Mouse (Mus musculus) erythroblast, embryonic 14.5 days (primary cell): ENCODE results near the gene Reep1. TPM values are rescaled to one million over a fixed set of nuclear protein-coding genes. Genes with fewer than 3 reads are reported as not detected.

Experiments used
- H3K27me3 ChIP-seq: 2 replicates; pipeline ENCODE4 v1.6.1; 2012; ENCODE audit warnings: inconsistent platforms; ENCODE audit not compliant: control insufficient read depth
- H3K36me3 ChIP-seq: 2 replicates; pipeline ENCODE4 v1.6.1; 2012; ENCODE audit warnings: mild to moderate bottlenecking, inconsistent platforms; ENCODE audit not compliant: control insufficient read depth
- H3K4me1 ChIP-seq: 2 replicates; pipeline ENCODE4 v1.6.1; 2012; ENCODE audit warnings: inconsistent platforms; ENCODE audit not compliant: control insufficient read depth
- H3K4me3 ChIP-seq: replicated peaks from 2 replicates; pipeline ENCODE3; 2012; ENCODE audit warnings: moderate library complexity, mild to moderate bottlenecking, inconsistent platforms
- H3K9me3 ChIP-seq: 2 replicates; pipeline ENCODE4 v1.6.1; 2012; ENCODE audit warnings: low read length, inconsistent platforms, mixed read lengths; ENCODE audit not compliant: control insufficient read depth
- GATA1 ChIP-seq: IDR thresholded peaks from 2 replicates; pipeline ENCODE4 v1.6.1; 2012; ENCODE audit warnings: low read length, inconsistent platforms, mixed read lengths
- TAL1 ChIP-seq: IDR thresholded peaks from 3 replicates; pipeline ENCODE4 v1.6.1; 2012; ENCODE audit warnings: low read length, inconsistent platforms, mixed read lengths
- polyA plus RNA-seq: library from polyadenylated mRNA; stranded (reverse); fragments of >175 nt; gene quantifications from 2 replicates; pipeline ENCODE4 v1.2.3, GENCODE M21; 2012

Gene Reep1
- polyA plus RNA-seq, 1 experiment: not detected

DNA sequence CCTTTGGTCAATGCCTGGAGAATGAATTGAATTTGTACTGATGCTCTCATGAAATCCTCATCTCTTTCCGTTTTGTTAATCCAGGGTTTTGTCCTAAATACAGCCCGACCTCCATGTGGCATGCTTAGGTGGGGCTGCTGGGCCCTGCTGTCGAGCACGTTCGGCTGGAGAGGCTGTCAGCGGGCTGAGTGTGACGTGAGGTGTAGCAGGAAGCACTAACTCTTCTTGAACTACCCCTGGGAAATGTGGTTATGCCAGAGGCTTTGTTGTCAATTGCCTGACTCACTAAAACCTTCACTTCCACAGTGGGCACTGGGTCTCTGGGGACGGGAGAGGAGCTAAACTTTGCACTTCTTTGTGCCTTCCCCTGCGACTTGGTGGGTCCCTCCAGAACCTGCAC, 81.0 kb downstream of the Reep1 start:
- Histone ChIP-seq H3K27me3 (no peaks in the 10 kb centered on the region), H3K4me3 (no peak overlapping the region), H3K4me1 (peaks cover 6% of the 10 kb centered on the region), H3K36me3 (no peaks in the 10 kb centered on the region), H3K9me3 (peaks cover 5% of the 10 kb centered on the region)
- TF ChIP-seq GATA1: no peak
- no peak for TF ChIP-seq TAL1

DNA sequence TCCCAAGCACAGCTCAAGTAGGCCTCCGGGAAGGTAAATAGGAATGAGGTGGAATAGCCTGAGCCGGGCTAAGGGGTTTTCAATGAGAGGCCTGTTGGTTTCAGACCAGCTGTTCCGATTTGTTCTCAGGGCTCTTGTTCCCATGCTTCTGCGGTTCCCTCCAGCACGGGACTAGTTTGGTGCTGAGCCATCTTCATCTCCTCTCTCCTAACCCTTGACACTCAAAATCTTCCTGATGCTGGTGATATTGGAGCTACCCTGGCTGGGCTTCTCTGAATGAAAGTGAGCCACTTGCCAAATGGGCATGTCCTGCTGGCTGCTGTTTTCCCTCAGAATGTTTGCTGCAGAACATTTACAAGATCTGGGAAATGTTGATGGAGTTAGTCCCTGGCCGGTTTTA, 84.4 kb downstream of the Reep1 start:
- peaks cover 4% of the 10 kb centered on the region for H3K4me1 ChIP-seq
- no peaks in the 10 kb centered on the region for H3K36me3 ChIP-seq
- H3K9me3 ChIP-seq: no peaks in the 10 kb centered on the region
- H3K27me3 ChIP-seq: no peaks in the 10 kb centered on the region
- H3K4me3 ChIP-seq: no peak overlapping the region
- no peak for TF ChIP-seq GATA1
- no peak for TF ChIP-seq TAL1

DNA sequence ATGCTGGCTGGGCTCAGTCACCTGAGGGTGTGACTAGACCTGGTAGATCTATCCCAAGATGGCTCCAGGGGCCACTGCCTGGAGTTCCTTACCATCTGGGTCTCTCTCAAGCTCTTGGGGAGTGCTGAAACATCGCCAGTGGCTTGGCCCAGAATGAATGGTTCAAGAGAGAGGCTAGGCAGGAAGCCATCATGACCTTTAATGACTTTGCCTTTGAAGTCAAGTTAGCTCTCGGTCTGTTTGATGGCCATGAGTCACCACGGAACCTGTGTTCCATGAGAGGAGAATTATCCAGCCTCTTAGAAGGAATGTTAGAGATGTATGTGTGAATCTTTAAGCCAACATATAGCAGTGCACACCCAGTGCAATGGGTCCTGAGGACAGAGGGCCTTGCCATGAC, 92.0 kb downstream of the Reep1 start:
- Histone ChIP-seq H3K4me1 (peaks cover 53% of the 10 kb centered on the region), H3K4me3 (no peak overlapping the region), H3K27me3 (no peaks in the 10 kb centered on the region), H3K36me3 (peaks cover 6% of the 10 kb centered on the region), H3K9me3 (no peaks in the 10 kb centered on the region)
- TF ChIP-seq TAL1 (no peak), GATA1 (no peak)

DNA sequence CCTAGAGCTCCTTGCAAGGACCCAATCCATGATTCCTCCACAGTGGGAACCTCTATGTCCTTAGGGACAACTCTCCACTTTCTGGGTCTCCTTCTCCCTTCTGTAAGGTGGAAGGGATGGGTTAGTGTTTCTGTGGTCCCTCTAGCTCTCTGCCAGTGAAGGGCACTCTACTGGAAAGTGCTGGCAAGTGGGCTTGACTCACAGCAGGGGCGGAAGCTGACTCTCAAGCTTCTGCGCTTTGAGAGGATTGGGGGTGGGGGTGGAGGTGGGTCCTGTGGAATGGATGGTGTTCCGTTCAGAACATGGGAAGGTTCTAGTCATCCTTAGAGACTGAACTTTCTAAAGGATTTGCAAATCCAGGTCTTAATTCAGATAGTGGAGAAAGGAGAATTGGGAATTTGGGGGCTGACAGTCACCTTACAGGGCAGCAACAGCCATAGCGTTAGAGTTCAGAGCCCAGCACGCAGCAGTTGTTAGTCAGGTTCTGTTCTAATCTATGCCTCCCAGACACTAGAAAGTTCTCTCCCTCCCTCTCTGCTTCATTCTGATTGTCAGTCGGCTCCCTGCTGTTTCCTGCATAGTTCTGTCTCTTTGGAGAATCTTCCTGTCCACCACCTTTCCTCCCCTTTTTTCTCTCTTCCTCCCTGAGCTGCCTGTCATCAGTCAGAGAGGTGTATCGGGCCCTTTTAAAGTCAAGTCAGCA, 93.8 kb downstream of the Reep1 start:
- TF ChIP-seq TAL1 (peak; percentile 87), GATA1 (peak; percentile 67)
- Histone ChIP-seq H3K9me3 (no peaks in the 10 kb centered on the region), H3K27me3 (no peaks in the 10 kb centered on the region), H3K4me3 (peak overlapping the region; percentile 43), H3K36me3 (peaks cover 6% of the 10 kb centered on the region), H3K4me1 (peaks cover 58% of the 10 kb centered on the region)

DNA sequence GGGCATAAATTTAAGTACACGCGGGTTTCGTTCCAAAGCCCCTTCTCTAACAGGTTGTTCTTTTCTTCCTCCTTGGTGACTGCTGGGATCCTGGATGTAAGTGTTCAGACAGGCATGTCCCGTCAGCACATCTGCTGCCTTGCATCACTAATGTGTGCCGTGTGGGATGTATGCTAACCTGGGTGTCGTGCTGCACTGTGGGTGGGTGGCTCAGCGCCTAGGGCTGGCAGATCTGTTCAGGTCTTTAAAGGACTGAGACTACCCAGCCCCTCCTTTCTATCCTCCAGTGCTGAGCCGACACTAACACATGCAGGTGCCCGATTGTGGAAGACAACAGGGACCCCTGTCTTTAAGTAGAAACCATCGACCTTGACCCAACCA, 94.3 kb downstream of the Reep1 start:
- Histone ChIP-seq H3K36me3 (peaks cover 6% of the 10 kb centered on the region), H3K4me3 (peak overlapping the region; percentile 43), H3K4me1 (peaks cover 58% of the 10 kb centered on the region), H3K27me3 (no peaks in the 10 kb centered on the region), H3K9me3 (no peaks in the 10 kb centered on the region)
- TF ChIP-seq GATA1 (no peak), TAL1 (no peak)

- TF ChIP-seq GATA1 (no peak), TAL1 (no peak)
- Histone ChIP-seq H3K27me3 (no peaks in the 10 kb centered on the region), H3K9me3 (no peaks in the 10 kb centered on the region), H3K4me3 (no peak overlapping the region), H3K4me1 (peaks cover 56% of the 10 kb centered on the region), H3K36me3 (peaks cover 6% of the 10 kb centered on the region)
Measured at GRCm38 (mm10) chr6:71803609-71804008, 96.2 kb downstream of the Reep1 start.

GRCm38 (mm10) chr6:71804061-71804829, 96.9 kb downstream of the Reep1 start:
- H3K4me1 ChIP-seq: peaks cover 55% of the 10 kb centered on the region
- no peak overlapping the region for H3K4me3 ChIP-seq
- no peak for TF ChIP-seq GATA1
- no peak for TF ChIP-seq TAL1

DNA sequence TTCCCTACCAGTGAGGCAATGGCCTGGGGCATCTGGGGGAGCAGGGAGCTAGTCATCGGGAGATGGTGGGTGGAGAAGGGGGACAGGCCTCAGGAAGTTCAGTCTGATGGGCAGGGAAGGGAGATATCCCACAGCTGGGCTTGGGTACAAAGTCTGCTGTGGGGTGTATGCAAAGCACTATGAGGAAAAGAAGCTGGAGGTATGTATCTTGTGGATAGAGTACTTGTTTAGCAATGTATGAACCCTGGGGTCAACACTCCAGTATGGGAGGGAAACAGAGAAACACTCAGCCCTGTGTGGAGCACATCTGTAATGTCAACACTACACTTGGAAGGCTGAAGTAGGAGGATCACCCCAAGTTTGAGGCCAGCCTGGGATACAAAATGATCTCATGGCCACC, 99.4 kb downstream of the Reep1 start:
- Histone ChIP-seq H3K27me3 (no peaks in the 10 kb centered on the region), H3K9me3 (no peaks in the 10 kb centered on the region), H3K4me1 (peaks cover 32% of the 10 kb centered on the region), H3K4me3 (no peak overlapping the region), H3K36me3 (peaks cover 17% of the 10 kb centered on the region)
- no peak for TF ChIP-seq TAL1
- TF ChIP-seq GATA1: no peak

More at GRCm38 (mm10) chr6:71804061-71804829, 96.9 kb downstream of the Reep1 start:
- Histone ChIP-seq H3K9me3 (no peaks in the 10 kb centered on the region), H3K36me3 (peaks cover 8% of the 10 kb centered on the region), H3K27me3 (no peaks in the 10 kb centered on the region)

DNA sequence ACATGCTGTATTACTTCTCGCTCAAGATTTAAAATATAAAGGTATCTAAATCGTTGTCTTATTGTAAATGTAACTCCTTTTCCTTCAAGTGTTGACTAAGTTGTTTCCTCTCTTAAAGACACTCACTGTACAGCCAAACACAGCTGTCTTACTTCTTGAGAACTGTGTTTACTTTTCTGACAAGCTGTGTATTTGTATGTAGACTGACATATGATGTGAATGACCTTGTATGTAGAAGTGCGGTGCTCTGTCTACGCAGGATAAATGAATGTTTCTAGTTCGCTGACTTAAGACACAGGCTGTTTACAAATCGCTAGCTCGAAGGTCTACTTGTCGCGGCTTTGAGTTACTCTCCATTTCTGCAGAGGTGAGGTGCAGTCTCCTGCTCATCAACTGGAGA, 102.5 kb downstream of the Reep1 start:
- Histone ChIP-seq H3K4me3 (no peak overlapping the region), H3K9me3 (no peaks in the 10 kb centered on the region), H3K4me1 (peaks cover 2% of the 10 kb centered on the region; the same call in 1 of the 2 replicates), H3K36me3 (peaks cover 44% of the 10 kb centered on the region), H3K27me3 (no peaks in the 10 kb centered on the region)
- no peak for TF ChIP-seq TAL1
- no peak for TF ChIP-seq GATA1
